Mouse (Mus musculus): ENCODE measurements around the gene Rps21.

Gene Rps21

GRCm38 (mm10) chr2:180229129-180229528 is 28.0 kb upstream of the Rps21 start:
- in situ Hi-C loops (cut with MboI, MseI), result no loop called here

GRCm38 (mm10) chr2:180230482-180230881 is 26.7 kb upstream of the Rps21 start:
- in situ Hi-C loops (cut with MboI, MseI), result no loop called here

DNA sequence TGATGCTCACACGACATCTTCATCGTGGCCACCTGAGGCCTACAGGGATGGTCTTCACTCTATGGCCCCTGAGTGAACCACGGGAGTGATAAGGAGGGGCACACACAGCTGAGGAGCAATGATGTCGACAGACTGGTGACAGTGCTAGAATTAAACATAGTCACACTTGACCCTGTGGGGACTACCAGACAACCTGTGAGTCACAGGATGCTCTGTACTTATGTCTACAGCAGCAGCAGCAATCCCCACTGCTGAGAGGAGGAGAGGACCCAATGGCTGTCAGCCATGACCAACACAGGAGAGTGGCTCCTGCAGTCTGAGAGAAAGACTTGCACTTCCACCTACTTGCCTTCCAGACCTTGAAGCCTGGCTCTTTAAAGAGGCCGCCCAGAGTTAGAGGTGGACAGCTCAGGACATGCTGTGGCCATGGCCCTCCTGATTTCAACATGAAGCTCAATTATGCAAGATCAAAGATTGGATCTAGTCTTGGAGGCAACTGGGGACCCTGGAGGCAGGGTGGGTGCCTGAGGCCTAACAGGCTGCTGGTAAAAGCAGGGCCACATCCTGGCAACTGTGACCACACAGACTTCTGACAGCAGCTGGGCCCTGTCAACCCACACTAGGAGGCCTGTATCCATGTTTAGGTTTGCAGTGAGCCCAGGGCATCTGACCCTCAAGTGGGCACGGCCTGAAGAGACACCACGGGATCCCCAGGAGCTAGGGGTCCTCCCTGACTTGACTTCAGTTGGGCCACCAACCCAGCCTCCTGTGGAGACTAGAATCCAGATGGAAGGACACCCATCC is 23.9 kb upstream of the Rps21 start:
- in situ Hi-C loops (cut with MboI, MseI), result no loop called here

GRCm38 (mm10) chr2:180234353-180234752 is 22.8 kb upstream of the Rps21 start:
- in situ Hi-C loops (cut with MboI, MseI), result no loop called here

GRCm38 (mm10) chr2:180234980-180235379 is 22.2 kb upstream of the Rps21 start:
- in situ Hi-C loops (cut with MboI, MseI), result no loop called here

DNA sequence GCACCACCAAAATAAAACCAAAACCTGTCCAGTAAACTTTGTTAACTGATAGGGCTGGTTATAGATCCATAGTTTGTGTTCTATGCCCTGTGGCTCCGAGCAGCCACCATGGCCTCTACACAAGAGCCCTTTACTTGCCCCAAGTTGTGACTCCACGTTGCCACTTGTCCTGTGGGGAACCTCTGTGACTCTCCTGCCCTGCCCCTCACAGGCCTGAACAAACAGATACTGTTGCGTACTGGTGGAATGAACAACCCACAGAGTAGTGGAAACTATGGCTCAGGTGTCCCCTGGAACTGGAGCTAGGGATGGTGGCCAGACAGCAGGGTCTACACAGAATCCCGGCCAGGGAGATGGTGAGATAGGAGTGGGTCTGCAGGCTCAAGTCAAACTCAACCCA is 21.4 kb upstream of the Rps21 start:
- in situ Hi-C loops (cut with MboI, MseI), result no loop called here

DNA sequence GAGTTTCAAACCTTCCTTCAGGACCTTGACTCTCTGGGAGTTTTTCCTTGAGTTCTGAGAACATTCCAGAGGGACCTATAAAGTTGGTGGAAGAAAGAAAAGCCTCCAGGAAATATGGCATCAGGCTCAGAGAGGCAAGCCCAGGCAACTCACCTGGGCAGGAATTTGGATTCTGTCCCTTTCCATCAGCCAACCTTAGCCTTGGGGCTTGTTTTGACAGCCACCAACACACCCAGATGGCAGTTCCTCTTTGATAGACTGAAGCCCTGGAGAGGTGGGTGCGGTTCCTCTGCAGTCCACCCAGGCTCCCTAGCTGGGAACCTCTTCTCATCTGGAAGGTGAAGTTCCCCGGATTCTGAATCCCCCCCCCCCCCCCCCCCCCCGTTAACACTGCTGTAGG is 20.7 kb upstream of the Rps21 start:
- in situ Hi-C loops (cut with MboI, MseI), result no loop called here

DNA sequence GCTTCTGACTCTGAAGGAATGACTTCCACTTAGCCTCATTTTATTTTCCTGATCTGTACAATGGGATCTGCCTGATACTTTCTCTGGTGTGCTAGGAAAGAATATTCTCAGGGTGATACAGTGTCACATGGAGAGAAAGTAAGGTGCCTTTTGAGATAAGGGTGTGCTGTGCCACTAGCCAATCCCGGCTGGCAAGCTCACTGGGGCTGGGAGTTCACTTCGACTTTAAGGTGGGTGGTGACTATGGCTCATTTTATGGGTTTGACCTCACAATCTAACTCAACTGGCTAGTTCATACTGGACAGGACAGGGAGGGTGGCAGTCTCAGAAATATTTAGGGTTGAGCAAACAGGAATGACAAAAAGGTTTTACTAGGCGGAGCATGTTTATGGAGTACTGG is 20.2 kb upstream of the Rps21 start:
- in situ Hi-C loops (cut with MboI, MseI), result no loop called here

DNA sequence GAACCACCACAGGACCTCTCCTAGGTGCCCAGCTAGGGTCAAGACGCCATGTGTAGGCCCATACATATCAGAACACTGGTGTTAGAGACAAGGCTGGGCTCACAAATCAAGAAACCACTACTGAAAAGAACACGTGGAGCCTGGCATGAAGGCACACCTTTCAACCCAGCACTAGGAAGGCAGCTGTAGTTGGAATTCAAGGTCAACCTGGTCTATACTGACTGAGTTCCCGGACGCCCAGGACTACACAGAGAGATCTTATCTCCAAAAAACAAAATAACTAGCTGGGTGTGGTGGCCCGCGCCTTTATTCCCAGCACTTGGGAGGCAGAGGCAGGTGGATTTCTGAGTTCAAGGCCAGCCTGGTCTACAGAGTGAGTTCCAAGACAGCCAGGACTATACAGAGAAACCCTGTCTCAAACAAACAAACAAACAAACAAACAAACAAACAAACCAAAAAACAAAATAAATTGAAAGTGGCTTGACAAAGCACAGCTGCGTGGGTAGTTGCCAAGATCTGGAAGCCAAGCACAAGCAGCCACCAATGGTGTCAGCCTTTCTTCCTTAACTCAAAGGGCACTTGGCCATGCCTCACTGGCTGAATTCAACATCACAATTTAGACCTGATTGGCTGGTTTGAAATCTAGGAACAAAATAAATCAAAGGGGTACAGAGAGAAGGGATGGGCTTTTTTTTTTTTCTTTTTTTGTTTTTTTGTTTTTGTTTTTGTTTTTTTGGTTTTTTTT is 19.4 kb upstream of the Rps21 start:
- in situ Hi-C loops (cut with MboI, MseI), result no loop called here

- in situ Hi-C loops (cut with MboI, MseI), result no loop called here
Measured at GRCm38 (mm10) chr2:180238591-180238990, 18.6 kb upstream of the Rps21 start.

GRCm38 (mm10) chr2:180243108-180243507 is 14.1 kb upstream of the Rps21 start:
- in situ Hi-C loops (cut with MboI, MseI), result loop anchor here (5.0 kb wide), 1 partner anchor 51 kb away; no protein-coding TSS in a partner anchor

- in situ Hi-C loops (cut with MboI, MseI), result no loop called here
Measured at GRCm38 (mm10) chr2:180247916-180248315, 9.3 kb upstream of the Rps21 start.

DNA sequence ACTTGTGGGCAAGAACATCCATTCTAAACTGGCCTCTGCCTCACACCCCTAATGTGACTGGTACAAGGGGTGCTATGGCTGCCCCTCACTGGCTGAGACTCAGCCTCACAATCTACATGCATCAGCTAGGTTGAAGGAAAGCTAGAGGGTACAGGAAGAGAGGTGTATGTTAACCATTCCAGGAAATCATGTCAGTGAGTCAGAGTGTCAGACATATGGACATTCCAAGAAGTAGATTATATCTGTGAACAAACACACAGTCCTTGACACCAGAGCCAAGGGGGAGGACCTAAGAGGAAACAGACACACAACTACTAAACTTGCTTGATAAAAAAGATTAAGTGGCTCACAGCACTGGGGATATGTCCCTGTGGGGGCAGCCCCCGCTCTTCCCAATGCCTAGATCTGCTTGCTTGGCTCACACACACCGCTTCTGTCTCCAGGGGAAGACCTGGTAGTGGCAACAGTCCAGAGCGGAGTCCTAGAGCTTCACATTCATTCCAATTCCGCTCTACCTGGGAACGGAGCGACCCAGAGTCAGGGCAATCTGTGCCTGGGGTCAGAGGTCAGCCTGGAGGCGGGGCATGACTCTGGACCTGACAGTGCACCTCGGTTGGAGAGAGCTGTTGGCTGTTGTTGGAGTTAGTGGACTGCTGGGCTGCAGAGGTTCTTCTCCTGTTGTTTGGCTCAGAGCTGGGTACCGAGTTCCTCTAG is 8.1 kb upstream of the Rps21 start:
- in situ Hi-C loops (cut with MboI, MseI), result no loop called here

DNA sequence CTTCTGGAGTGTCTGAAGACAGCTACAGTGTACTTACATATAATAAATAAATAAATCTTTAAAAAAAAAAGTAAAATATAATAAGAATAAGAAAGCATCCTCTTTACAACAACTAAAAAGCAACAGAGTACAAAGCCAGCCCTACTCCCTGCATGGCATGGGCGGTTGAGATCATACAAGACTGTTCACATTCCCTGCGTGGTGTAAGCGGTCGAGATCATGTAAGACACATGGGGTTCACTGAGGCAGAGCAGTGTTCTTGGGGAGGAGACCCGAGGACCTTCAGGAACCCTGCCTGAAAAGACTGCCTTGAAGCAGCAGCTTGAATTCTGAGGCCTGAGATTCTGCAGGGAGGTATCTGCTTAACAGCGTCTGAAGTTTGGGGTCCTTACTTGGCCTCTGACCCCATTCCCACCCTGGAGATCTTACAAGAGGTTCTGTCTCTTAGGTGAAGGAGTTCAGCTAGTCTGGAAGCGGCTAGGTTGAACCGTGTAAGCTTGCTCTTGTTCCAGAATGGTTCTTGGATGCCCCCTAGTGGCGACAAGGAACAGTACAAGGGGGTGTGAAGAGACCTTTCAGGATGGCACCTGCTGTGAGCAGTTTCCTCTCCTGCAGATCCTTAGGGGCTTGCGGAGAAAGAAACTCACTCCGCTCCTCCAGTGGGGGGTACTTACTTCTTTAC is 6.1 kb upstream of the Rps21 start:
- in situ Hi-C loops (cut with MboI, MseI), result no loop called here

- in situ Hi-C loops (cut with MboI, MseI), result no loop called here
Measured at GRCm38 (mm10) chr2:180251838-180252237, 5.3 kb upstream of the Rps21 start.

GRCm38 (mm10) chr2:180254436-180255209 is 2.6 kb upstream of the Rps21 start:
- in situ Hi-C loops (cut with MboI, MseI), result no loop called here

- in situ Hi-C loops (cut with MboI, MseI), result no loop called here
Measured at GRCm38 (mm10) chr2:180255701-180256100, 1.5 kb upstream of the Rps21 start.

GRCm38 (mm10) chr2:180256296-180257000 is 729 bp upstream of the Rps21 start:
- in situ Hi-C loops (cut with MboI, MseI), result no loop called here

DNA sequence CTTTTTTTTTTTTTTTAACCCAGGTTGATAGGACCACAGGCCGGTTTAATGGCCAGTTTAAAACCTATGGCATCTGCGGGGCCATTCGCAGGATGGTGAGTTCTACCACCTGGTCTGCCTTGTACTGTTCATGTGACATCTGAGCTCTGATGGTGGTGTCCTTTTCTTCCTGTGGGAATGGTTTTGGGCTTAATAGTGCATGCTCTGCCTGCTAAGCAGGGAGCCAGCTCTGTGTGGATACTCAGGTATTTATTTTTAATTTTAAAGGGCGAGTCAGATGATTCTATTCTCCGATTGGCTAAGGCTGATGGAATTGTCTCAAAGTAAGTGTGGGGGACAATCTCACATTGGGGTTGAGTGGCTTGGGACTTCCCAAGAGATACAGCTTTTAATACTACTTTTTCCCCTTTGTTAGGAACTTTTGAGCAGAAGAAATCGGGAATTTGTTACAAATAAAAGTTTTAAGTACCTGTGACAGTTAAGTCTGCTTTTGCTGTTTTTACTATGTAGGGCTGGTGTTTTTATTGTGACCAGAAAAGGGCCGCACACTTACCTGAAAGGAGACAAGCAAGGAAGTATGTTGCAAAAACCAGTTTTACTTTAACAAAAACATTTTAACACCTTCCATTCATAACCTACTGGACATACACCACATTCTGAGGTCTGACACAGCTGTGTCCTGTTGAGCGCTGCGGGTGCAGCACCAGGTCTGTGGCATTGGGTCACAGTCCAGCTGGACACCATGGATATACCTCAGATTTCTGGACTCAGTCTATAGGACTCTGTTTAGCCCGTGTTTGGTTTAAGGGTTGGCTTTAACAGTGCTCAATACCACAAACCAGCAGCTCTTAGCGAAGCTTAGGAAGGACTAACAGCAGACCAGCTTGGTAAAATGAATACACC is 1.0 kb downstream of the Rps21 start:
- in situ Hi-C loops (cut with MboI, MseI), result no loop called here

Data from T-helper 1 cell (primary cell).